Mouse (Mus musculus): ENCODE data around the gene Cited4.

DNA sequence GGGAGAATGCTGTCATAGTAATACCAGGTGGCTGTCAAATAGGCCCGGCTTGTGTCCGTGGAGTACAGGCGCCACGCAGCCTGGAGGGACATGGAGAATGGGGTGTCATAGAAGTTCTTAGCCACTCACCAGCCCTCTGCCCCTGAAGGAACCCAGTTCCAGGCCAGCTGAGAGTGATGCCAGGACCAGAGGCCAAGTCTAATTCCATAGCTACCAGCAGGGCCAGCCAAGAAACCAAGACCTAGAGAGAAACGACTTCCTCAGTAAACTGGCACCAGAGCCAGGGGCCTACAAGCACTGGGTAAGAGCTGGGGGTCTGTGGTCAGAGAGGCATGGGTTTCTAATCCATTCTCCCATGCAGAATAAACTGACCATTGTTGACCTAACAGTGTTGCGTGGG, 46.6 kb downstream of the Cited4 start:
- TF ChIP-seq CTCF (IDR thresholded peaks at IDR 0.05; ENCODE audit: low read depth) (no peak), EP300 (optimal IDR thresholded peaks at IDR 0.05) (no peak)

All from stomach, postnatal 0 days (tissue).